In the genomic region with DNA sequence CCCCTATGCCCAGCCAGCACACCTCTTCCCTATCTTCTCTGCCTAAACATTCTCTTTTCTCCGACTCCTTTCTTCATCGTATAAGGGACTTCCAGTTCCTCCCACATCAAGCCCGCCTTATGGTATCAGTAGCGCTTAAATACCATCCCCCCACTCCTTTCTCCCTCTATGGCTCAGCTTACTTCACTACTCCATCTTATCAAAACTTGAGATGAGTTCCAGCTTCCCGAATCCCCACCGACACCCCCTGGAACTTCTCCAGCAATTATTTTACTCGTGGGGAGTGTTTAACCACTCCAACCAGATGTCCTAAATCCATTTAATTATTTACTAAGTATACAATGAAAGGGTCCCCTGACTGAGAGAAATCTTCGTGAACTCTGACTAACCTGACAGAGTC, we compare ENCODE assay signal across 24 mouse cellular contexts.
DNase-seq lines count a peak whose midpoint lies in the region; ATAC-seq and TF ChIP-seq lines count a peak whose summit lies in the region.
"Had no signal": no experiment of that assay in that cellular context is flagged by ENCODE, and none has a peak within 500 bp of the region (broad histone marks: within the 10 kb centered on the region; RNA-seq: fewer than 3 reads in every experiment).

No protein-coding gene starts in this region.

- peaks cover 10% of the 10 kb centered on the region for H3K4me1 ChIP-seq in embryonic facial prominence, embryonic 14.5 days (ENCODE audit: control insufficient read depth, insufficient read depth, low read length)
- H3K4me1 ChIP-seq in embryonic facial prominence, embryonic 10.5 days = peaks cover 11% of the 10 kb centered on the region
- peaks cover 42% of the 10 kb centered on the region for H3K4me1 ChIP-seq in kidney, embryonic 15.5 days
- H3K4me1 ChIP-seq in kidney, adult 2 months (ENCODE audit: control insufficient read depth, insufficient read depth, low read length) = no peaks in the 10 kb centered on the region
- peaks cover 22% of the 10 kb centered on the region; the same call in 1 of the 2 replicates for H3K4me1 ChIP-seq in lung, embryonic 14.5 days (ENCODE audit: insufficient read depth)
- H3K4me1 ChIP-seq in stomach, embryonic 14.5 days (ENCODE audit: control insufficient read depth, insufficient read depth, low read length) = peaks cover 13% of the 10 kb centered on the region
- no peaks in the 10 kb centered on the region; the same call in 1 of the 2 replicates for H3K4me1 ChIP-seq in stomach, postnatal 0 days (replicated peaks; ENCODE audit: control insufficient read depth, insufficient read depth)

- TF ChIP-seq CTCF in kidney, adult 2 months (conservative IDR thresholded peaks at IDR 0.05; ENCODE audit: insufficient read depth, insufficient read length, low read depth, low read length) = no peak
- no peak for TF ChIP-seq CTCF in lung, embryonic 14.5 days (IDR thresholded peaks at IDR 0.05; ENCODE audit: low read depth)
- TF ChIP-seq CTCF in stomach, postnatal 0 days (IDR thresholded peaks at IDR 0.05; ENCODE audit: low read depth) = no peak

- H3K9me3 ChIP-seq in embryonic facial prominence, embryonic 14.5 days (ENCODE audit: control insufficient read depth, low read length) = no peaks in the 10 kb centered on the region
- no peaks in the 10 kb centered on the region for H3K9me3 ChIP-seq in embryonic facial prominence, embryonic 10.5 days
- H3K9me3 ChIP-seq in kidney, embryonic 15.5 days (replicated peaks) = no peaks in the 10 kb centered on the region
- H3K9me3 ChIP-seq in lung, embryonic 14.5 days (ENCODE audit: low read depth, low read length) = no peaks in the 10 kb centered on the region
- H3K9me3 ChIP-seq in stomach, embryonic 14.5 days (ENCODE audit: control insufficient read depth, low read depth, low read length) = no peaks in the 10 kb centered on the region
- no peaks in the 10 kb centered on the region for H3K9me3 ChIP-seq in stomach, postnatal 0 days (ENCODE audit: control insufficient read depth, low read length)
- H3K9me3 ChIP-seq: embryonic facial prominence, embryonic 15.5 days; hindbrain, embryonic 13.5 days had no signal

- no peaks in the 10 kb centered on the region for H3K36me3 ChIP-seq in embryonic facial prominence, embryonic 14.5 days (ENCODE audit: control insufficient read depth, insufficient read depth, low read length)
- no peaks in the 10 kb centered on the region for H3K36me3 ChIP-seq in embryonic facial prominence, embryonic 10.5 days (replicated peaks)
- H3K36me3 ChIP-seq in kidney, embryonic 15.5 days = no peaks in the 10 kb centered on the region
- H3K36me3 ChIP-seq in kidney, adult 2 months (ENCODE audit: control insufficient read depth, insufficient read depth, low read length) = no peaks in the 10 kb centered on the region
- no peaks in the 10 kb centered on the region for H3K36me3 ChIP-seq in lung, embryonic 14.5 days (ENCODE audit: insufficient read depth)
- H3K36me3 ChIP-seq in stomach, embryonic 14.5 days (ENCODE audit: control insufficient read depth, insufficient read depth, low read length) = no peaks in the 10 kb centered on the region
- no peaks in the 10 kb centered on the region; the same call in 1 of the 2 replicates for H3K36me3 ChIP-seq in stomach, postnatal 0 days (ENCODE audit: control insufficient read depth, insufficient read depth, low read length)
- H3K36me3 ChIP-seq: embryonic facial prominence, embryonic 15.5 days; hindbrain, embryonic 13.5 days had no signal

- H3K4me3 ChIP-seq in embryonic facial prominence, embryonic 14.5 days (ENCODE audit: low read depth, low read length) = no peak overlapping the region
- no peak overlapping the region for H3K4me3 ChIP-seq in embryonic facial prominence, embryonic 10.5 days
- no peak overlapping the region for H3K4me3 ChIP-seq in kidney, embryonic 15.5 days (replicated peaks)
- no peak overlapping the region for H3K4me3 ChIP-seq in kidney, adult 2 months (ENCODE audit: insufficient read depth, low read depth, low read length)
- no peak overlapping the region for H3K4me3 ChIP-seq in lung, embryonic 14.5 days (ENCODE audit: low read depth, low read length)
- H3K4me3 ChIP-seq in stomach, embryonic 14.5 days (ENCODE audit: low read depth, low read length) = no peak overlapping the region
- no peak overlapping the region for H3K4me3 ChIP-seq in stomach, postnatal 0 days (ENCODE audit: low read depth, low read length)
- H3K4me3 ChIP-seq: embryonic facial prominence, embryonic 15.5 days; gastrocnemius, adult 2 months; hindbrain, embryonic 13.5 days had no signal

- H3K27ac ChIP-seq in embryonic facial prominence, embryonic 14.5 days (replicated peaks; ENCODE audit: low read depth, low read length) = no peak overlapping the region
- H3K27ac ChIP-seq in embryonic facial prominence, embryonic 10.5 days (replicated peaks) = no peak overlapping the region
- H3K27ac ChIP-seq in kidney, embryonic 15.5 days = peak overlapping the region; percentile 46
- H3K27ac ChIP-seq in kidney, adult 2 months (ENCODE audit: insufficient read depth, low read depth, low read length) = no peak overlapping the region
- H3K27ac ChIP-seq in lung, embryonic 14.5 days (ENCODE audit: low read depth) = no peak overlapping the region
- no peak overlapping the region for H3K27ac ChIP-seq in stomach, embryonic 14.5 days (ENCODE audit: low read length)
- H3K27ac ChIP-seq in stomach, postnatal 0 days (replicated peaks) = no peak overlapping the region
- H3K27ac ChIP-seq: embryonic facial prominence, embryonic 15.5 days; gastrocnemius, adult 2 months; hindbrain, embryonic 13.5 days had no signal

- no peak for TF ChIP-seq EP300 in stomach, postnatal 0 days (optimal IDR thresholded peaks at IDR 0.05)

- no peaks in the 10 kb centered on the region for H3K27me3 ChIP-seq in embryonic facial prominence, embryonic 14.5 days (replicated peaks; ENCODE audit: control insufficient read depth, insufficient read depth, low read length)
- H3K27me3 ChIP-seq in embryonic facial prominence, embryonic 10.5 days (replicated peaks; ENCODE audit: low read depth, poor library complexity, severe bottlenecking) = no peaks in the 10 kb centered on the region
- no peaks in the 10 kb centered on the region for H3K27me3 ChIP-seq in kidney, embryonic 15.5 days
- no peaks in the 10 kb centered on the region for H3K27me3 ChIP-seq in kidney, adult 2 months (replicated peaks; ENCODE audit: control insufficient read depth, insufficient read depth, low read length)
- H3K27me3 ChIP-seq in lung, embryonic 14.5 days (ENCODE audit: insufficient read depth, low read length) = no peaks in the 10 kb centered on the region
- H3K27me3 ChIP-seq in stomach, embryonic 14.5 days (ENCODE audit: control insufficient read depth, insufficient read depth, low read length) = no peaks in the 10 kb centered on the region
- H3K27me3 ChIP-seq in stomach, postnatal 0 days (ENCODE audit: control insufficient read depth, insufficient read depth, low read length) = no peaks in the 10 kb centered on the region
- H3K27me3 ChIP-seq: embryonic facial prominence, embryonic 15.5 days; hindbrain, embryonic 13.5 days had no signal

- peak; percentile 30; the same call in 1 of the 2 replicates for ATAC-seq in embryonic facial prominence, embryonic 14.5 days (ENCODE audit: low read depth)
- peak; percentile 50 for ATAC-seq in kidney, embryonic 15.5 days (replicated peaks; ENCODE audit: low FRiP score)
- peak; percentile 58 for ATAC-seq in lung, embryonic 14.5 days (ENCODE audit: insufficient read depth)
- peak; percentile 21; the same call in 1 of the 2 replicates for ATAC-seq in stomach, embryonic 14.5 days (ENCODE audit: insufficient number of reproducible peaks, insufficient read depth, low FRiP score, low read depth)
- ATAC-seq in stomach, postnatal 0 days (ENCODE audit: low FRiP score, low TSS enrichment) = no peak
- ATAC-seq: activated CD4-positive, CD25-positive, alpha-beta regulatory T cell, adult 4 months; forebrain, embryonic 14.5 days; forebrain, postnatal 0 days had no signal

- H3K4me2 ChIP-seq in embryonic facial prominence, embryonic 14.5 days (ENCODE audit: low read depth, low read length) = no peak overlapping the region
- H3K4me2 ChIP-seq in kidney, embryonic 15.5 days = peak overlapping the region; percentile 38
- H3K4me2 ChIP-seq in lung, embryonic 14.5 days = peak overlapping the region; percentile 8; the same call in 1 of the 2 replicates
- no peak overlapping the region for H3K4me2 ChIP-seq in stomach, embryonic 14.5 days (replicated peaks; ENCODE audit: low read depth, low read length)
- H3K4me2 ChIP-seq in stomach, postnatal 0 days (replicated peaks; ENCODE audit: low read depth) = no peak overlapping the region
- H3K4me2 ChIP-seq: embryonic facial prominence, embryonic 15.5 days; heart, embryonic 11.5 days; hindbrain, embryonic 13.5 days had no signal

- DNase-seq in embryonic facial prominence, embryonic 14.5 days (ENCODE audit: low spot score) = peak; percentile 30
- DNase-seq in embryonic facial prominence, embryonic 10.5 days (ENCODE audit: low spot score) = no peak
- DNase-seq in kidney, adult 2 months = no peak
- peak; percentile 67 for DNase-seq in lung, embryonic 14.5 days
- no peak for DNase-seq in lung, postnatal 14 days
- no peak for DNase-seq in stomach, postnatal 0 days (ENCODE audit: low spot score)
- DNase-seq: adrenal gland, adult 8-10 months; adrenal gland, postnatal 25 days; cerebellum, adult 11-12 months; cerebellum, adult 8-10 months; cerebellum, postnatal 10 days; cerebellum, postnatal 36 days; embryo, embryonic 11 days; forebrain, postnatal 0 days; gastrocnemius, adult 2 months; gastrocnemius, postnatal 14 days; heart, adult 11 months had no signal

- TF ChIP-seq POLR2A in kidney, adult 2 months (IDR thresholded peaks at IDR 0.05; ENCODE audit: low read depth, low read length) = no peak

- no peak overlapping the region for H3K9ac ChIP-seq in embryonic facial prominence, embryonic 14.5 days (ENCODE audit: low read depth, low read length)
- H3K9ac ChIP-seq in kidney, embryonic 15.5 days = no peak overlapping the region
- no peak overlapping the region for H3K9ac ChIP-seq in lung, embryonic 14.5 days
- no peak overlapping the region for H3K9ac ChIP-seq in stomach, embryonic 14.5 days (replicated peaks; ENCODE audit: low read depth, low read length)
- H3K9ac ChIP-seq in stomach, postnatal 0 days (ENCODE audit: low read length) = no peak overlapping the region
- H3K9ac ChIP-seq: embryonic facial prominence, embryonic 15.5 days; forebrain, postnatal 0 days; hindbrain, embryonic 13.5 days had no signal

- 40% methylated on average over 8 of the region's 8 CpGs for WGBS in embryonic facial prominence, embryonic 14.5 days
- WGBS in embryonic facial prominence, embryonic 10.5 days = 60% methylated on average over 8 of the region's 8 CpGs
- WGBS in kidney, embryonic 15.5 days = 24% methylated on average over 8 of the region's 8 CpGs
- 40% methylated on average over 8 of the region's 8 CpGs for WGBS in kidney, adult 2 months
- 11% methylated on average over 8 of the region's 8 CpGs for WGBS in lung, embryonic 14.5 days
- WGBS in stomach, embryonic 14.5 days = 12% methylated on average over 8 of the region's 8 CpGs
- 21% methylated on average over 8 of the region's 8 CpGs for WGBS in stomach, postnatal 0 days

Comparison
In these comparisons a context has a peak if more than half of its experiments do, and no peak if none do; other contexts are left out.
1. DNase-seq: peak in embryonic facial prominence, embryonic 14.5 days (single experiment) and lung, embryonic 14.5 days (single experiment); none in embryonic facial prominence, embryonic 10.5 days (single experiment), kidney, adult 2 months (single experiment), lung, postnatal 14 days (single experiment) and stomach, postnatal 0 days (single experiment).
2. H3K4me2 ChIP-seq: peak in kidney, embryonic 15.5 days (single experiment) and lung, embryonic 14.5 days (single experiment); none in embryonic facial prominence, embryonic 14.5 days (single experiment), stomach, embryonic 14.5 days (single experiment) and stomach, postnatal 0 days (single experiment).